Mouse (Mus musculus) common myeloid progenitor, adult 5-6 weeks (primary cell): ENCODE data around the gene Mrrf. TPM values are rescaled to one million over a fixed set of nuclear protein-coding genes. Genes with fewer than 3 reads are reported as not detected.

Experiments used
- ATAC-seq: replicated peaks from 2 replicates; pipeline ENCODE4 v1.8.0; 2016; ENCODE audit warnings: low read depth, mild to moderate bottlenecking, moderate TSS enrichment, inconsistent platforms; ENCODE audit not compliant: poor library complexity, severe bottlenecking
- total RNA-seq: library from RNA; stranded (forward); fragments of 200-1000, 187-1606 nt; gene quantifications from 2 replicates; pipeline ENCODE4 v1.2.3, GENCODE M21; 2017

Mrrf gene
- total RNA-seq: 64.8 and 98.7 TPM in 2 replicates

GRCm38 (mm10) chr2:36136300-36136941, at the start of gene Mrrf, which contains the start of gene Rbm18:
Gene Mrrf (plus strand): TSS chr2:36136389.
Gene Rbm18 (minus strand): TSS chr2:36136773.
- ATAC-seq: peak; percentile 93

GRCm38 (mm10) chr2:36089190-36089589, 47.0 kb upstream of the Mrrf start:
- no peak for ATAC-seq

- ATAC-seq: peak; percentile 66
Observed at GRCm38 (mm10) chr2:36090853-36091741, 45.1 kb upstream of the Mrrf start.

GRCm38 (mm10) chr2:36092748-36093147, 43.4 kb upstream of the Mrrf start:
- no peak for ATAC-seq

- no peak for ATAC-seq
Observed at GRCm38 (mm10) chr2:36093301-36093700, 42.9 kb upstream of the Mrrf start.

- ATAC-seq: peak; percentile 12; the same call in 1 of the 2 replicates
Observed at GRCm38 (mm10) chr2:36093914-36094475, 42.2 kb upstream of the Mrrf start.

- no peak for ATAC-seq
Observed at GRCm38 (mm10) chr2:36097129-36097815, 38.9 kb upstream of the Mrrf start.

GRCm38 (mm10) chr2:36098021-36098420, 38.2 kb upstream of the Mrrf start:
- no peak for ATAC-seq

- no peak for ATAC-seq
Observed at GRCm38 (mm10) chr2:36099739-36100138, 36.5 kb upstream of the Mrrf start.

GRCm38 (mm10) chr2:36101866-36102558, 34.2 kb upstream of the Mrrf start:
- no peak for ATAC-seq

GRCm38 (mm10) chr2:36102559-36102946, 33.6 kb upstream of the Mrrf start:
- peak; percentile 58 for ATAC-seq

GRCm38 (mm10) chr2:36103069-36103554, 33.1 kb upstream of the Mrrf start:
- no peak for ATAC-seq

GRCm38 (mm10) chr2:36103555-36104367, 32.4 kb upstream of the Mrrf start:
- no peak for ATAC-seq

GRCm38 (mm10) chr2:36104436-36104955, 31.7 kb upstream of the Mrrf start:
- no peak for ATAC-seq

- ATAC-seq: 0 out of 2 replicates have a peak, but pooled peaks have one; percentile 20
Observed at GRCm38 (mm10) chr2:36104956-36105741, 31.0 kb upstream of the Mrrf start, which contains the start of gene Lhx6. Gene Lhx6 (minus strand): TSS chr2:36105408.

GRCm38 (mm10) chr2:36108615-36109014, 27.6 kb upstream of the Mrrf start:
- ATAC-seq: no peak

GRCm38 (mm10) chr2:36112632-36113031, 23.6 kb upstream of the Mrrf start:
- no peak for ATAC-seq
